ENCODE assay signal across 9 mouse cellular contexts in genomic region chr12:5191206-5191605, GRCm38 (mm10).
DNase-seq lines count a peak whose midpoint lies in the region; ATAC-seq lines count a peak whose summit lies in the region.
"Had no signal": no experiment of that assay in that cellular context is flagged by ENCODE, and none has a peak within 500 bp of the region (broad histone marks: within the 10 kb centered on the region; RNA-seq: fewer than 3 reads in every experiment).

No protein-coding gene starts in this region.

- no peaks in the 10 kb centered on the region for H3K9me3 ChIP-seq in forebrain, embryonic 10.5 days
- no peaks in the 10 kb centered on the region for H3K9me3 ChIP-seq in forebrain, embryonic 13.5 days (replicated peaks)
- H3K9me3 ChIP-seq in intestine, embryonic 14.5 days (ENCODE audit: control insufficient read depth, low read length): no peaks in the 10 kb centered on the region
- H3K9me3 ChIP-seq in intestine, embryonic 15.5 days: no peaks in the 10 kb centered on the region
- no peaks in the 10 kb centered on the region for H3K9me3 ChIP-seq in limb, embryonic 13.5 days

- no peak overlapping the region for H3K9ac ChIP-seq in forebrain, embryonic 13.5 days
- H3K9ac ChIP-seq in intestine, embryonic 14.5 days (ENCODE audit: low read length): no peak overlapping the region
- no peak overlapping the region for H3K9ac ChIP-seq in intestine, embryonic 15.5 days
- no peak overlapping the region for H3K9ac ChIP-seq in limb, embryonic 13.5 days

- 69% methylated on average over 4 of the region's 4 CpGs for WGBS in forebrain, embryonic 10.5 days
- 76% methylated on average over 4 of the region's 4 CpGs for WGBS in forebrain, embryonic 13.5 days
- 65% methylated on average over 4 of the region's 4 CpGs for WGBS in intestine, embryonic 14.5 days
- 56% methylated on average over 4 of the region's 4 CpGs for WGBS in intestine, embryonic 15.5 days
- 44% methylated on average over 4 of the region's 4 CpGs for WGBS in limb, embryonic 13.5 days

- peak overlapping the region; percentile 75 for H3K27ac ChIP-seq in forebrain, embryonic 10.5 days
- H3K27ac ChIP-seq in forebrain, embryonic 13.5 days: no peak overlapping the region
- peak overlapping the region; percentile 64; the same call in 1 of the 2 replicates for H3K27ac ChIP-seq in intestine, embryonic 14.5 days (ENCODE audit: low read depth)
- no peak overlapping the region for H3K27ac ChIP-seq in intestine, embryonic 15.5 days
- peak overlapping the region; percentile 65; the same call in 1 of the 2 replicates for H3K27ac ChIP-seq in brown adipose tissue, adult 24 weeks (replicated peaks; ENCODE audit: low read depth, low read length)
- H3K27ac ChIP-seq in limb, embryonic 13.5 days: peak overlapping the region; percentile 70; the same call in 1 of the 2 replicates
- H3K27ac ChIP-seq: macrophage had no signal

- H3K4me2 ChIP-seq in forebrain, embryonic 13.5 days: no peak overlapping the region
- 0 out of 2 replicates have a peak overlapping the region, but pooled peaks have one; percentile 36 for H3K4me2 ChIP-seq in intestine, embryonic 14.5 days (ENCODE audit: low read length)
- no peak overlapping the region; the same call in 1 of the 2 replicates for H3K4me2 ChIP-seq in intestine, embryonic 15.5 days (replicated peaks)
- H3K4me2 ChIP-seq in limb, embryonic 13.5 days (replicated peaks): peak overlapping the region; percentile 41; the same call in 1 of the 2 replicates

- no peak for ATAC-seq in forebrain, embryonic 13.5 days
- ATAC-seq in intestine, embryonic 14.5 days (replicated peaks; ENCODE audit: low FRiP score, low TSS enrichment, low read depth): no peak
- ATAC-seq in intestine, embryonic 15.5 days: no peak
- no peak for ATAC-seq in limb, embryonic 13.5 days (ENCODE audit: low FRiP score, low read depth)

- peaks cover 57% of the 10 kb centered on the region for H3K4me1 ChIP-seq in forebrain, embryonic 10.5 days
- H3K4me1 ChIP-seq in forebrain, embryonic 13.5 days: peaks cover 48% of the 10 kb centered on the region
- H3K4me1 ChIP-seq in intestine, embryonic 14.5 days (replicated peaks; ENCODE audit: control insufficient read depth, insufficient read depth, low read length): peaks cover 25% of the 10 kb centered on the region
- peaks cover 13% of the 10 kb centered on the region for H3K4me1 ChIP-seq in intestine, embryonic 15.5 days (replicated peaks)
- peaks cover 13% of the 10 kb centered on the region for H3K4me1 ChIP-seq in brown adipose tissue, adult 24 weeks (ENCODE audit: control insufficient read depth, insufficient read depth, insufficient read length, low read length)
- peaks cover 81% of the 10 kb centered on the region for H3K4me1 ChIP-seq in limb, embryonic 13.5 days

- H3K4me3 ChIP-seq in forebrain, embryonic 10.5 days: no peak overlapping the region
- no peak overlapping the region for H3K4me3 ChIP-seq in forebrain, embryonic 13.5 days
- no peak overlapping the region for H3K4me3 ChIP-seq in intestine, embryonic 14.5 days (ENCODE audit: low read depth, low read length)
- no peak overlapping the region for H3K4me3 ChIP-seq in intestine, embryonic 15.5 days (replicated peaks)
- H3K4me3 ChIP-seq in brown adipose tissue, adult 24 weeks (ENCODE audit: insufficient read depth, low read depth, low read length): no peak overlapping the region
- H3K4me3 ChIP-seq in limb, embryonic 13.5 days: no peak overlapping the region

- H3K36me3 ChIP-seq in forebrain, embryonic 10.5 days (replicated peaks): no peaks in the 10 kb centered on the region
- no peaks in the 10 kb centered on the region for H3K36me3 ChIP-seq in forebrain, embryonic 13.5 days (ENCODE audit: poor library complexity, severe bottlenecking)
- H3K36me3 ChIP-seq in intestine, embryonic 14.5 days (ENCODE audit: control insufficient read depth, insufficient read depth, low read length): no peaks in the 10 kb centered on the region
- no peaks in the 10 kb centered on the region for H3K36me3 ChIP-seq in intestine, embryonic 15.5 days
- H3K36me3 ChIP-seq in limb, embryonic 13.5 days: no peaks in the 10 kb centered on the region

- H3K27me3 ChIP-seq in forebrain, embryonic 10.5 days (ENCODE audit: poor library complexity, severe bottlenecking): 0 out of 2 replicates have a peak, but pooled peaks cover 4% of the 10 kb centered on the region
- H3K27me3 ChIP-seq in forebrain, embryonic 13.5 days: no peaks in the 10 kb centered on the region
- H3K27me3 ChIP-seq in intestine, embryonic 14.5 days (replicated peaks; ENCODE audit: control insufficient read depth, insufficient read depth, low read length): no peaks in the 10 kb centered on the region
- no peaks in the 10 kb centered on the region for H3K27me3 ChIP-seq in intestine, embryonic 15.5 days (replicated peaks)
- no peaks in the 10 kb centered on the region for H3K27me3 ChIP-seq in limb, embryonic 13.5 days

- no peak for DNase-seq in forebrain, embryonic 10.5 days (ENCODE audit: extremely low spot score, low spot score)
- DNase-seq in intestine, embryonic 14.5 days (ENCODE audit: low spot score): no peak
- no peak for DNase-seq in spleen, postnatal 4 days (ENCODE audit: low spot score in 2 of 2)
- no peak for DNase-seq in urinary bladder, postnatal 10 days (ENCODE audit: low spot score)

Comparison
In these comparisons a context has a peak if more than half of its experiments do, and no peak if none do; other contexts are left out.
1. H3K27ac ChIP-seq: peak in forebrain, embryonic 10.5 days (single experiment), intestine, embryonic 14.5 days (single experiment), brown adipose tissue, adult 24 weeks (single experiment) and limb, embryonic 13.5 days (single experiment); none in forebrain, embryonic 13.5 days (single experiment) and intestine, embryonic 15.5 days (single experiment).
2. H3K4me2 ChIP-seq: peak in intestine, embryonic 14.5 days (single experiment) and limb, embryonic 13.5 days (single experiment); none in forebrain, embryonic 13.5 days (single experiment) and intestine, embryonic 15.5 days (single experiment).